Mouse (Mus musculus): ENCODE measurements around the gene Mlip.

The Mlip gene

DNA sequence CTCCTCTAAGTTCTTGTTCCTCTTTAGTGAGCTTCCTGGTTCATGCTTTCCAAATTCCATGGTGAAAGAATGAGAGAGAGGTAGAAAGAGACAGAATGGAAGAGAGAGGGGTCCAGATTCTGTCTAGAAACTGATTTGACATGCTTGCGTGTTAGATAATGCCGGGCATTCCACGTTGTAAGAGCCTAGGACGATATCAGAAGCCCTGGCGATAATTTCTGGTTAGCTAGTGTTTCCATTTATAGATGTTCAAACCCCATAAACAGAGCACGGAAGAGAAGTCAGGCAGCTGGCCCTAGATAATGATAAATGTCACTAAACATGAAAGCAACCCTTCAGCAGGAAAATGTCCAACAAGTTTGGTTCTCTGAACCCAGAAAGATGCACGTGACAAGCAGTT lies 5.1 kb downstream of the Mlip start:
- no peak for DNase-seq (ENCODE audit: low spot score in 2 of 2)

DNA sequence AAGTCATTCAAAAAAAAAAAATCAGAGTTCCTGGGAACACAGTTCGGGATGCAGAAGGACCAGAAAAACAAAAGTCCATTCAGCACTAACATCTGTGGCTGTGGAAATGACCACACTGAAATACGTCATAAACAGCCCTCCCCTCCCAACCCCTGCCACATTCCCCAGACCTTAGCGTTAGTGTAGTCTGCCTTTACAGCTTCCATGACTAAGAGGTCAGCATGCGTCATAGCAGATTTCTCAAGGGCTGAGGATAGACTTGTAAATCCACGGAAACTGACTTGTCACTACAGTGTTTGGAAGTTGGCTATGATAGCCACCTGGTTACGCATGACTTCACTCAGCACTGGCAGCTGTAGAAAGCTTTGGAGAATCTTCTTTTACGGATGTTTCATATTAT lies 8.5 kb downstream of the Mlip start:
- no peak for DNase-seq (ENCODE audit: low spot score in 2 of 2)

DNA sequence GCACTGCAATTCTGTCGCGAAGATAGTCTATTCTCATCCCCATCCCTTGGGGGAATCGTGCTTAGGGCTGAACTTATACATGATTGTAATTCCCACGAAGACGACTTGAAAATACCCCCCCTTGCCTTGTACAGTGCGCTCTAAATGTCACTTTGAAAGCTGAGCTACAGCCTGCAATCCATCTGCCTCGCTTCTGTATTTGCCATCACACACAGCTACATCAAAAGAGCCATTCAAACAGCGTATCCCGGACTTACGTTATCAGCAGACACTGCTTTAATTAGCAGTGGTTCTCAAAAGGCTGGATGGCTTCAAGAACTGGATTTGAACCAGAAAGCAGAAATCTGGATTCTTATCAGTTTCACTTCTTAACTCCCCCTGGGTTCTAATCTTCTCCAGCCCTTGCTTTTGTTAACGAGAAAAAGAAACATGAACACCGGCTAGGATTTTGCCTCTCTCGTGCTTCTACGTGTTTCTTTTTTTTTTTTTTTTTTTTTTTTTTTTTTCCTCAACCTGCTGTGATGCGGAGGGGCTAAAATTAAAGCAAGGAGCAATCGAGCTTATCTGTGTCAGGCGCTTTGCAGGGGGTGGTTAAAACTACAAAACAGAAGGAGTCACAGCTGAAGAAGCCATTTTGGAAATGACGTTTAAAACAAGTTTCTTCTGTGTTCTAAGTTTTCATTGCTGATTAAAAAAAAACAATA lies 12.5 kb downstream of the Mlip start:
- DNase-seq (ENCODE audit: low spot score in 2 of 2), result no peak

DNA sequence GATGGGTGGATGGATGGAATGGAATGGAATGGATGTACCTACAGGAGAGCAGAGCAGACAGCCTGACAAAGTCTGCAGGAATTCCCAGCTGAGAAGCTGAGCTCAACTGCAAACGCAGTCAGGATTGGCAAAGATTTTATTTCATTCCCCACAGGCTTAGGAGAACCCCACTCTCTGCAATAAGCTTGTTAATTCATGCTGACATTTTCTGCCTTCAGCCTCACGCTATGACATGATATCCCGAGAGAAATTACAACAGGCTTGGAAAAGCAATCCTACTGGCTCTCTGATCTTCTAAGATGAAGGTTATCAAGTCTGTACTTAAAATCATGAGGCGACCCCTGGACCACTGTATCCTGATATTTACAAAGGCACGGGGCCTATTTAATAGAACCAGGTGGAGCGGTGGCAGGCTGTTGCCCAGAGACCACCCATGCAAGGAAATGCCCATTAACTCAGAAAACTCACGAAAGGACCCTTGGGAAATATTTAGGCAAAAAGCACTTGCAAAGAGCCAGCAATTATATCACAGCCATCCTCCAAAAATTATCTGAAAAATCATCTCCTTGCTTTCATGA lies 13.1 kb downstream of the Mlip start:
- no peak for DNase-seq (ENCODE audit: low spot score in 2 of 2)

DNA sequence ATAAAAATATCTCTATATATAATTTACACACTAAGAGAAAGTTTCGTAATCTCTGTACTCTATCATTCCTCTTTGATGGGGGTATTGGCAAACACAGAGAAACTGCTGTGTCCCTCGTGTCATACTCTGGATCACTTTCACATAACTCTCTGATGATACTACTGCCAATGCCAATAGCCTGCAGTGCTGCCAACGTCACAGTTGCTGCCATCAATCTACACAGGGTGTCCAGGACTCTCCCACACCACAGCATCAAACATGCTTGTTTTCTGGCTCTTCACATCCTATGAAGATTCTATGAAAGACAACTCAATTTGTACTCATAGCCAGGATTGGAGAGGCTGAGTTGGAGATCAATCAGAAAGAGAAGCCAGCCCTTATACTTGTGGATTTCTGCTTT lies 17.4 kb downstream of the Mlip start:
- DNase-seq (ENCODE audit: low spot score in 2 of 2), result no peak

DNA sequence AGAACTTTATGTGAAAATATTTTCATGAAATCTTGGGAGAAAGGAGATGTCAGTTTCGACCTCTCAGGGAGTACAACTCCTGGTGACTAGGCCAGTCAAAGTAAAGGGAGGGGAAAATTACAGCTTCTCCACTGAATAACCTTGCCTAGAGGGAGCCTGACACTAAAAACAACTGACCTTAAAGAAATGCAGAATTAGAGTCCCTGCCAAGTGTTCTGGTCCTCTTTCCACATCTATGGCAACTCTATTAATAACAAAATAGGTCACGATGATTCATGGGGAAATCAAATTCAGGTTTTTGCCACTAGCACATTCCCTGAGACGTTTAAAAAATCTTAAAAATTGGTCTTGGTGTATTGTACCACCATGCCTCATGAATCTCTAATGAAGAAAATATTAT lies 34.4 kb downstream of the Mlip start:
- no peak for DNase-seq (ENCODE audit: low spot score in 2 of 2)

DNA sequence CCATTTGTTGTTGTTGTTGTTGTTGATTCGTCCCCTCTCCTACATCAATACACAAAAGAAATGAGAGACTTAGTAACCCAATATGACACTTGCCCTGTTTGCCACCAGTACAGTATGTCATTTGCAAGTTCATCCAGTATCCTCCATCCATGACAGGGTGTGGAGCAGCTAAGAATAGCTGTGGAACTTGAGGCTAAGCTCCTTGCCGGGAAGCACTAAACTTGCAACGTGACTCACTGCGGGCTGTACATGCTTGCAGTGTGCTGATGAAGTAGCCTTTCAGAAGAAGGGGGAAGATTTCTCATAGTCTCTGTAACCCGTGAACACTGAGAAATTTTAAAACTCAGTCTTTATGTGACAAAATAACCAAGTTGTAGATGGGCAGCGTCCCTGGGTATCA lies 42.2 kb downstream of the Mlip start:
- no peak for DNase-seq (ENCODE audit: low spot score in 2 of 2)

DNA sequence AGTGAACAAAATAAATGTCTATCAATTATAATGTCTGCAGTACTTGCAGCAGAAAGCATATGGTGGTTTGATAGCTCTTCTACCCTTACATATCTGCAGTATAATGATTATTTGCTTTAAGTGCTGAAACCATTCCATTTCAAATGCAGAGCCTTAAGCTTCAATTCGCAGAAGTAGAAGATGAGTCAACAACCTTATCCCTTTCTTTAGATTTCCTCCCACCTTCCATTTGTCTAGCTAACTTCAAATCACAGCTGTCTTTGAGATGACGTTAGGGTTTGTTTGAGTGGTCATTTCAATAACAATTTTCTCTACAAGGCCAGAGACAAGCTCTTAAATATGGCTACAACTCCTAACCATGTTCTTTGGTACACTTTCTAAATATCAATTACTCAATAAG lies 47.4 kb downstream of the Mlip start:
- DNase-seq (ENCODE audit: low spot score in 2 of 2), result no peak

DNA sequence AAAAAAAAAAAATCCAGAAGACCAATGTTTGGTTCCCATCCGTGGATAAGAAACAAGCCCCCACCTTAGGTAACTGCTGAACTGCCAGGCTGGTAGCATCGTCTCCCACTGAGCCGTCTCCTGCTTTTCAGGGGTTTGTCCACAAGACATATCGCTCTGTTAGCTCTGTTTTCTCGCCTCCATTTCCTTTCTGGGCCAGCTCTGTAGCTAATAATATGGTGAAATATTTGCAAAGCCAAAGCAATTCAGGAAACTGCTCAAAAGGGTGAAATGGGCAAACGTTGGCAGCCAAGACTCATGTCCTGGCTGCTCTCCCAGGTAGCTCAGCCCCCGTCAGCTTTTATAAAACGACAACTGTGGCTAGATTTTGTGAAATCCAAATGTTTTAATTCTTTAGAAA lies 50.4 kb downstream of the Mlip start:
- DNase-seq (ENCODE audit: low spot score in 2 of 2), result no peak

DNA sequence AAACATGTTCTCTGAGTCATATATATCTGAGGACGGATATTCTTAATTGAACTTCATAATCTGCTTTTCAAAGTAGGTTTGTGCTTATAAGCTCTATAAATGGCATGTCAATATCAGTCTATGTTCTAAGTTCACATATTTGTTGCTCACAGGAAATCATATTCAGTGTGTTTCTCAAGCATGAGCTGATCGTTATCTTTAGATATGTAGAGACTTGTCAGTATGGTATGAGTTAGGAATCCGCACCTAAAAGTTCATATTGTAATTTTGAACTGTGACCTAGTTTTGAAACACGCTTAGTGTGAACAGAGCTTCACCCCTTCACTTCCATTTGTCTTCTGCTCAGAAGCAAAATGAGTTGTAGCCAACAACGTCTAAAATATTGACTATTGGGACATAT lies 64.8 kb downstream of the Mlip start:
- DNase-seq (ENCODE audit: low spot score in 2 of 2), result no peak

DNA sequence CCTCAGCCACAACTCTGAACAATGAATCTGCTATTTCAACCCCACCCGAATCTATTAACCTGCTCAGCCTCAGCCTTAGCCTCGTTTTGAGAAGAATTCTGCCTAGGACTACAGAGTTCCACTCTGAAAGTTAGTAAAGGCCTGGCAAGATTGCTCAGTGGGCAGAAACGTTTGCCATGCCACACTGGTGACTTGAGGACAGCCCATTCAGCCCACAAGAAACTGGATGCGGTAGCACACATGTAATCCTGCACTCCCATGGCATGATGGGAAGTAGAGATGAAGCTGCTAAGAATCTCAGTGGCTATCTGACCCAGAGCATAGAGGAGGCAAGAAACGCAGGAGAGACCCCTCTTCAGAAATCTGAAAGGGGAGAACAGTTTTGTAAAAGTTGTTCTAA lies 73.4 kb downstream of the Mlip start:
- no peak for DNase-seq (ENCODE audit: low spot score in 2 of 2)

DNA sequence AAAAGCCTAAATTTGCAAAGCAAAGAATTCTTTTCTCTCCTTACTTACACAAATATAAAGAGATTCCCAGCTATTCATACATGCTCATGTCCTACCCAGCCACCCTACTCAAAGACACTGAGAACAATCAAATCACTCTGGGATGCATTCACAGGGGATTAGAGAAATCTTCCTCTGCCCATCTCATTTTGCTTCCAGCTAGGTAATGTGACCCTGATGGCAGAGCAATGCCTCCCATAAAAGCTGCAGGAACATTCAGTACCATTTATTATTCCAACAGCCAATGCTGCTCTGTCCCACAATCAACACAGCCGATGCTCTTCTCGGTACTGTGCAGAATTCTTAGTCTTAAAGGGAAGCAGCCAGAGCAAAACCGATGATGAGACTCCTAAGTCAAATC lies 74.7 kb downstream of the Mlip start:
- DNase-seq (ENCODE audit: low spot score in 2 of 2), result no peak

DNA sequence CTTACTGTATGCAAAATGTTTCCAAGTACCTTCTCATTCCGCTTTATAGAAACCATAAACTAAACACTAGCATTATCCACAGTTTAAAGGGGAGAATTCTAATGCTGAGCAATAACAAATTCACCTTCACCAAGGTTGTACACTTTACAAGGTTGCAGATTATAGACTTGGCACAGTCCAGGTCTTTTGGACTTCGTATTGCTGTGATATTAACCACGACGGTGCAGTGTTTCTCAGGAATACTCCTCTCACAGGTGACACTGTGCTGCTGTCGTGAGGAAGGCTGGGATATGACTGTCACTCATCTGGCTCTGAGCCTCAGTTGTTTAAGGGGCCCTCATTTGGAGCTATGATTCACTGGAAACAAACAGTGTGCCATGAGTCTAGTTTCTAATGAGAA lies 75.5 kb downstream of the Mlip start:
- DNase-seq (ENCODE audit: low spot score in 2 of 2), result no peak

DNA sequence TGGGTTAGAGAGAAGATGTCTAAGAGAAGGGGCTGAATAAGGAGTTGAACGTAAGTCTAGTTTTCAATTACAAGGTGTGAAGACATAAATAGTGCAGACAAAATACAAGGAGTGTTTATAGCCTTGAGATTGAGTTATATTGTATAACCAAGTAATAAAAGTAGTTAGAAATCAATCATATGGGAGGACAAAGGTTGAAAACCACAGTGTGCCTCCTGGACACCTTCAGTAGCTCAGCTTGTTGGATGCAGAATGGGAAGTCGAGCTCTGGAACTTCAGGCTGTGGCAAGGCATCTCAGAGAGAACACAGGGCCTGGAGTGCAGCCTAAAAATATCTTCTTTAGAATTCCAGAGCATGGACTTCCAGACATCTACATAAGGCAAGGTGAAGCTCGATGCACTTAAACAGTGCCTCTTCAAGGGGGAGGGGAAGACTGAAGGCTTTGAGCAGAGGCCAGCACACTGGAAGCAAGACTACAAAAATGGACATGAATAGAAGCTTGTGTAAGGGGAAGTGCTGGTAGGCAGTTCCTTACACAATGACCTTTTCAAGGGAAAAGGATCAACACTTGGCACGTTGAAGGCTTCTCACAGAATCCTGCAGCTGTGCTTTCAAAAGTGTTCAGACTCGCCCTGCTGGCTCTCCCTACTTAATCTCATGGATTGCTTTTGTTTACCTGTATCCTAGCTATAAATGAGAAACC lies 76.2 kb downstream of the Mlip start:
- DNase-seq (ENCODE audit: low spot score in 2 of 2), result no peak

DNA sequence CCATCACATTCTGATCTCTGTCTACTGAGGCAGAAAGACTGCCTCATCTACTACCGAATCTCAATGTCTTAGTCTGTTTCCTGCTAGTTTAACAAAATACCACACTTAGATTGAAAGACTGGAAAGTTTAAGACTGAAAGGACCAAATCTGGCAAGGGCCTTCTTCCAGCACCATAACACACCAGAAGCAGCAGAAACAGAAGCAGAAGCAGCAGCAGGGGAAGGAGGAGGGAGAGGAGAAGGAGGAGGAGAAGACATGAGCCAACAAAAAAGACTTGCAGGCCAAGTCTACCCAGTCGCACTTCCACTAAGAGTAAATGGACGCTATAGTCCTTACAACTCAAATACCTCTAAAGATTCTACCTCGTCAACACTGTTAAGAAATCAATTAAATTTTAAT lies 80.0 kb downstream of the Mlip start:
- DNase-seq (ENCODE audit: low spot score in 2 of 2), result no peak

DNA sequence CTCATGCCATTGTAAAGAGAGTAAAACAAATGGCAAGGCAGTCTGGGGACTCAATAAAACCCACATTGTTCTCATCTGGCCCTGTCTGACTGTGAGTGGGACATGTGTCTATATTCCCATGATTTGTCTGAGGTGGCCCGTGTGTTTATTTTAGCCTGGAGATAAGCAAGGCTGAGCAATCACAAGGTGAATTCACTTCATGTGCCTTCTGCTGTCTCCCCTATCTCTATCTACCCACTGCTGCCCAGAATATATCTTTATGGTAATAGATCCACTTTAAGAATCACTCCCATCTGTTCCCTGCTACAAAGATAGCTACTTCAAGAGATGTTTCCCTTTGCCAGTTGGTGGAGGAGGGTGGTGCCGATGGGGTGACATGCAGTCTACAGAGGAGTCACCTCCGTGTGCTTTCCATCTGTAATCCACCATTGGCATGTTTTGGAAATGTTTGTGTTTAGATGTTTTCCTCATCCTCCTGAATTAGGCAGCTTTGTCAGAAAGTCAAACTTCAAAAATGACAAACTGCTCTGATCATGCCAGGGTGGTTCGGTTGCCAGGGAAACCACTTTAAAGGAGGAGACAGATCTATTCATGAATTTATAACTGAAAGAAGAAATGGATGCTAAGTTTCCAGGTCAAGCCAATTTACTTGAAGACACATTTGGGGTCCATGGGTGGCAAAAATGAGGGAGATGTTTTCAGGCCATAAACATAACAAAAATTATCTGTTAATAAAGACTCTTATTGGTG lies 87.3 kb downstream of the Mlip start:
- DNase-seq (ENCODE audit: low spot score in 2 of 2), result no peak

DNA sequence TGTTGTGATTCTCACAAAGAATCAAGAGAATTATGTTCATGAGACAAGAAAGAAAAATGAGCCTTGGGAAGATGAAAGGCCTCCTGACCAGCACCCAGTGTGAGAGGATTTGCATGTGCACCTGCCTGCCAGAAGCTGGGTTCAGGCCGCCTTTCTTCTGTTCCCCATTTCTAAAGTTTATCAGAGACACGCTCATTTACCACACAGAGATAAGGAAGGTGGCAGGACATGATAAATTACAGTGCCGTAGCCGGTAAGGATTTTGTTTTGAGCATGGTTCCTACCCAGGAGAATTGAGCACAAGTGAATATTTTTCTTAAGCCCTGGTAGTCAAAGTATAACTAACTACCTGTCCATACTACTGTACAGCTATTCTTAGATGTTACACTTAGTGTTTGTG lies 93.7 kb downstream of the Mlip start:
- DNase-seq (ENCODE audit: low spot score in 2 of 2), result no peak

DNA sequence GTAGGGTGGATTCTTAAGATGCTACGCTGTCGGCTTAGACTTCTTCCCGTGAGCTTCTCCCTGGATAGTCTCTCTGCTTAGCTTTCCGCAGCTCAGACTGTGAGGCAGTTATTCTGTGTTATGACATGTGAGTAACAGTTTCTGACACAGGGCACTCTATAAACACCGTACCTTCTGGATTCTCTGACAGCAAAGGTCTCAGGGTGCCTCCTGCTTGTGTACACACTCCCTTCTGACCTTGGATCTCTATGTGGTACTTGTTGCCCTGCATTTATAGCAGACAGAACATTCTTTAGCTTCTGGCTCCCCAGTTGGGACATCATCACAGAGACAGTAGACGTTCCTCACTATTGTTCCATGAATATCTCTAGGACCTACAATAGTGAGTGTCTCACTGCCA lies 94.5 kb downstream of the Mlip start:
- no peak for DNase-seq (ENCODE audit: low spot score in 2 of 2)

DNA sequence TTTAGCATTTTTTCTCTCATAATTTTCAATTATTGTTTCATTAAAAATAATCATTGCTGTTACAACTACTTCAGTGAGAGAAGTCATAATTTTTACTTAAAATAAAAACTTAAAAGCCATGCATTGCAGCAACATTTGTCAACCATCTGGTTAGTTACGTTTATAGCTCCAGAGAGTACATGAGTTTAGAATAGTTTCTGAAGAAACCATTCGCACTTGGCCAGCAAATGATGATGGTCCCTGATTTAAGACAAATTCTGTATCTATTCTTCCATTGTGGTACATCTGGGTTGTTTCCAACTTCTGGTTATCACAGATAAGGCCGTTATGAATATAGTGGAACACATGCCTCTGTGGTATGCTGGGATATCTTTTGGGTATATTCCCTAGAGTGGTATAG lies 98.3 kb downstream of the Mlip start:
- no peak for DNase-seq (ENCODE audit: low spot score in 2 of 2)

DNA sequence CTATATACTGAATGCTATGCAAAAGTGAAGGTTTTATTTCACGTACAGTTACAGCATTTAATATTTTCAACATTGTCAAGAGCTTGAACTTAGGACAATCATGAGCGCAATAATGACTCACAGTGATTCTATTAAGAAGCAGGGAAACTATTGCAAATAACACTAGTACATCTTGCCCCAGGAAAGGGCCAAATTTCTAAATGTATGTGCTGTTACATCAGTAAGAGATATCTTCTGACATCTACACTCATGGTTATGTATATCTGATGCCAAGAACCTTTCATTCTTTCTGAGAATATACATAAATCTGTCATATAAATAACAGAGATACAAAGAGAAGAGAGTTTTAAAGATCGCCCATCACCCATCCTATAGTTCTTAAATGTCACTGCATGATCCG lies 100.0 kb downstream of the Mlip start:
- no peak for DNase-seq (ENCODE audit: low spot score in 2 of 2)

DNA sequence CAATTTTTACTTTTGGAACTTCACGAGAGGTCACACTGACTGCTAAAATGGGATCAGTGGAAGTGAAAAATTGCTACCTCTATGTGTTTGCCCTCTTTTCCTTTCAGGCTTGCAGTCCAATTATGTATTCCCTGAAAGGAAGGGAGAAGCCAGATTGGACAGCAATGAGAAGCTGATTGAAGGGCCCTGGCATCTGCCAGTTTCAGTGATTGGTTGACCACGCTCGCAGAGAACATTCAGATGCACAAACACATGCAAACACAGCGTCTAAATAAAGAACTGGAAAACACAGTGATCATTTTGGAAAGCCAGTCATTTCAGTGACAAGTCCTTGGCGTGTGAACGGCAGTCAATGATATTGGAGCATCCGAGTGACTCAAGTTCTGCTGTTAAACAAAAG lies 100.6 kb downstream of the Mlip start:
- no peak for DNase-seq (ENCODE audit: low spot score in 2 of 2)

DNA sequence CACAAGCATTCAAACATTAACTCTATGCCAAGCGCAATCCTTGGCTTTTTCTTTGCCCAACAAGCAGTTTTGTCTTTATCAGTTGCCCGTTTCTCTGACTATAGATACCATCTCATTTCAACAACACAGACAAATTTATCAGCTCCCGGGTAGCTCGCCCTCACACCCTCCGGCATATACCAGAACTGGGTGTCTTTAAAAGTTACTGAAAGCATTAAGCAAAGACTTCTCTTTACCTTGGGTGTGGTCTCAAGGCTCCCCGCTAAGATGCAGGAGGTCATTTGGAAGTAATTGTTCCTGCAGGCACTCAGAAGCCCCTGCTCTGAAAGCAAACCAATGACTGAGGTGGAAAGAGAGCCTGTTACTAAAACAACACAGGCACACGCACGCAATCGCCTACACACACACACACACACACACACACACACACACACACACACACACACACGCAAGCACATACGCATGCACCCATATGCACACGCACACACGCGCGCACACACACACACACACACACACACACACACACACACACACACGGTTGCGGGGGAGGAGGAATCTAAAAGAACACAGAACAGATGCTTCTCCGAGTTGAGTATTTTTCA lies 101.2 kb downstream of the Mlip start:
- DNase-seq (ENCODE audit: low spot score in 2 of 2), result no peak

Measured in thymus, postnatal 10 days (tissue).